Mouse (Mus musculus) intestine, embryonic 14.5 days (tissue): ENCODE measurements around the gene Cks2. TPM values are rescaled to one million over a fixed set of nuclear protein-coding genes. Genes with fewer than 3 reads are reported as not detected.
A peak's percentile ranks its signal among the peaks of the same experiment; 100 is the strongest.
"Not testable (repeated sequence)": the region's sequence is repeated elsewhere in the genome, so short reads cannot be mapped to it uniquely, and the experiment has no call there.

Experiments used
- ATAC-seq: fragments of 200-750 bp; cut with Nextera tagmentation; replicated peaks from 2 replicates; pipeline ENCODE4 v1.8.0; 2017; ENCODE audit warnings: low read depth, moderate number of reproducible peaks, moderate TSS enrichment, moderate library complexity; ENCODE audit not compliant: low FRiP score, low TSS enrichment
- DNase-seq: peaks from one replicate; pipeline ENCODE4 v3.0.0-alpha.2; 2018; ENCODE audit warnings: low spot score
- H3K27ac ChIP-seq: fragments of 300-500 bp; sonication (generic); 2 replicates; pipeline ENCODE4 v1.5.1; 2014; ENCODE audit warnings: low read depth, mild to moderate bottlenecking, control low read depth
- H3K27me3 ChIP-seq: fragments of 300-500 bp; sonication (generic); replicated peaks from 2 replicates; pipeline ENCODE4 v1.6.1; 2014; ENCODE audit warnings: low read length, control low read depth; ENCODE audit not compliant: control insufficient read depth, insufficient read depth
- H3K36me3 ChIP-seq: fragments of 300-500 bp; sonication (generic); 2 replicates; pipeline ENCODE4 v1.6.1; 2014; ENCODE audit warnings: low read length, control low read depth; ENCODE audit not compliant: control insufficient read depth, insufficient read depth
- H3K4me1 ChIP-seq: fragments of 300-500 bp; sonication (generic); replicated peaks from 2 replicates; pipeline ENCODE4 v1.6.1; 2014; ENCODE audit warnings: low read length, control low read depth, mixed read lengths; ENCODE audit not compliant: control insufficient read depth, insufficient read depth
- H3K4me2 ChIP-seq: fragments of 300-500 bp; sonication (generic); 2 replicates; pipeline ENCODE4 v1.6.1; 2014; ENCODE audit warnings: low read length
- H3K4me3 ChIP-seq: fragments of 300-500 bp; sonication (generic); 2 replicates; pipeline ENCODE4 v1.5.1; 2014; ENCODE audit warnings: low read depth, low read length, control low read depth, mixed read lengths
- H3K9ac ChIP-seq: fragments of 300-500 bp; sonication (generic); 2 replicates; pipeline ENCODE4 v1.6.1; 2014; ENCODE audit warnings: mild to moderate bottlenecking, low read length
- H3K9me3 ChIP-seq: fragments of 300-500 bp; sonication (generic); 2 replicates; pipeline ENCODE4 v1.6.1; 2016; ENCODE audit warnings: low read length, control low read depth; ENCODE audit not compliant: control insufficient read depth
- WGBS: fragments of 180-500 bp; shearing (Covaris S2); extraction: QIAGEN DNeasy Blood & Tissue Kit; methylation state at CpG from one replicate; pipeline ENCODE4 v1.1.7; 2014; 5-methylcytosine and 5-hydroxymethylcytosine counted together
- polyA plus RNA-seq: library from polyadenylated mRNA; unstranded; fragments of >200 nt; fragmentation: Nextera tagmentation; extraction: Ambion mirVana; gene quantifications from 2 replicates; pipeline ENCODE4 v1.2.1, GENCODE M21; 2014

The Cks2 gene
- polyA plus RNA-seq, 1 experiment from 2014 or later = 395 TPM

DNA sequence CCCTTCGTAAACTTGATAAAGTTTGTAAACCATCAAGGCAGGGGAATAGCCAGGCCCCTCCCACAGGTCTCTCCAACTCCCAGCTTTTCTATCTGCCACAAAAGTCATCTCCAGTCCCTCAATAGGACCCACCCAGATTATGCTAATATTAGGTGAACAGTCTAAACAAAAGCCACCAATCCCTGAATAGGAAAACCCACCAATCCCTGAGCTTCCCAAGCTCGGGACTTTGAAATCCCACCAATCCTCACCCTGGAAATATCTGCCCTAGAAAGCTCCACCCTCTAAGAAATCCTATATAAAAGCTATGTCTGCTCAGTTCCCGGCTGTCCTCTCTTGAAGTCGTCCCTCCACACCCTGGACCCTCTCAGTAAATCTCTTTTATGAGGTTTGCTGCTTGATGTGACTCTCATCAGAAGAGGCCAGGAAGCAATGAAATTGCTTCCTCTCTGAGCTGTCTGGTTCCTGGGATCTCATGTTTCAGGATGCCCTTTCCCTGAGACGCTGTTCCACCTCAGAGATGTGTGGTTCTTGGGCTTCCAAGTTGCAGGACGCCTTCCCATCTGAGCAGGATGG, 16.7 kb upstream of the Cks2 start:
- WGBS = 78% methylated on average over 6 of the region's 6 CpGs
- ATAC-seq = no peak

DNA sequence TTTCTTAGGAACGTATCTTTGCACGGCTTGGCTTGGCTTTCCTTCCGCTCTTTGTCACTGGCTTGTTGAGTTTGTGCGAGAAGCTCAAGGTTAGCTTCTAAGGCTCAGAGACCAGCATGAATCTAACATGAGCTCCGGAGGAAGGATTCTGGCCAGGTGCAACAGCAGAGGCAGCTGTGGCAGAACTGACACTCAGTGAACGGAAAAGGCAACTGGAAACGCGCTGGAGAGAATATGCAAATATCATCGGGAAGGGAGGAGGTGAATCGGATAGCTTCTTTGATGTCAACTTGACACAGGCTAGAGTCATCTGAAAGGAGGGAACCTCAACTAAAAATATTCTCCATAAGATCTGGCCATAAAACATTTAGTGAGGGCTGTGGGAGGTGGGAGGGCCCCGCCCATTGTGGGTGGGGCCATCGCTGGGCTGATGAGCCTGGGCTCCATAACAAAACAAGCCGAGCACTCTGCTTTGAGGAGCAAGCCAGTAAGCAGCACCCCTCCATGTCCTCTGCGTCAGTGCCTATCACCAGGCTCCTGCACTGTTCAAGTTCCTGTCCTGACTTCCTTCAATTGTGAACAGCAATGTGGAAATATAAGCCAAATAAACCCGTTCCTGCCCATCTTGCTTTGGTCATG, 13.6 kb upstream of the Cks2 start:
- Histone ChIP-seq H3K4me3 (no peak overlapping the region), H3K27ac (no peak overlapping the region), H3K9me3 (no peaks in the 10 kb centered on the region), H3K27me3 (no peaks in the 10 kb centered on the region), H3K9ac (no peak overlapping the region), H3K36me3 (no peaks in the 10 kb centered on the region), H3K4me2 (no peak overlapping the region), H3K4me1 (no peaks in the 10 kb centered on the region)
- no peak for DNase-seq
- no peak for ATAC-seq
- 78% methylated on average over 15 of the region's 15 CpGs for WGBS

More for the DNA sequence above, 16.7 kb upstream of the Cks2 start:
- no peak overlapping the region for H3K27ac ChIP-seq
- H3K36me3 ChIP-seq = no peaks in the 10 kb centered on the region
- no peaks in the 10 kb centered on the region for H3K27me3 ChIP-seq
- H3K9ac ChIP-seq = no peak overlapping the region
- no peak for DNase-seq
- no peaks in the 10 kb centered on the region for H3K4me1 ChIP-seq
- no peak overlapping the region for H3K4me3 ChIP-seq
- no peak overlapping the region for H3K4me2 ChIP-seq
- no peaks in the 10 kb centered on the region for H3K9me3 ChIP-seq

DNA sequence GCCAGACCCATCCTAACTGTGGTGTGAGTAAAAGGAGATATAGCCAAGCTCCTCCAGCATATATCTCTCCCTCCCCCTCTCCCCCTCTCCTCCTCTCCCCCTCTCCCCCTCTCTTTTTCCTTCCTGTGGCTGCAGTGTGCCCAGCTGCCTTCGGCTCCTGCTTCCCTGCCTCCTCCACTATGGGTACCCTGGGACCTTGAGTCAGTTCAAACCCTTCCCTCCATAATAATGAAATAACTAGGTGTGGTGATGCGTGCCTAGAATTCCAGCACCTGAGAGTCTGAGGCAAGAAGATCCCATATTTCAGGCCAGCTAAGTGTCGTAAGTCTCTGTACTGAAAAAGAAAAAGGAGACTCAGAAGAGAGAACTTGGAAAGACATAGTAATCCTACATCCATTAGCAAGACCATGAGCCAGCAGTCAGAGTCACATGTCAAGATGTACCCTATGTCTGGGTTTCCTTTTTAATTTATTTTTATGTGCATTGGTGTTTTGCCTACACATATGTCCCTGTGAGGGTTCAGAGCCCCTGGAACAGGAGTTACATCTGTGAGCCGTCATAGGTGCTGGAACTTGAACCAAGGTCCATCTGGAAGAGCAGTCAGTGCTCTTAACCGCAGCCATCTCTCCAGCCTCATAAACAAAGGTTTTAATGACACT, 12.3 kb upstream of the Cks2 start:
- no peak overlapping the region for H3K4me3 ChIP-seq
- H3K27me3 ChIP-seq = no peaks in the 10 kb centered on the region
- H3K4me2 ChIP-seq = no peak overlapping the region
- no peaks in the 10 kb centered on the region for H3K4me1 ChIP-seq
- DNase-seq = no peak
- 70% methylated on average over 5 of the region's 5 CpGs for WGBS
- H3K9me3 ChIP-seq = no peaks in the 10 kb centered on the region
- H3K36me3 ChIP-seq = no peaks in the 10 kb centered on the region
- no peak overlapping the region for H3K9ac ChIP-seq
- ATAC-seq = no peak
- no peak overlapping the region for H3K27ac ChIP-seq

DNA sequence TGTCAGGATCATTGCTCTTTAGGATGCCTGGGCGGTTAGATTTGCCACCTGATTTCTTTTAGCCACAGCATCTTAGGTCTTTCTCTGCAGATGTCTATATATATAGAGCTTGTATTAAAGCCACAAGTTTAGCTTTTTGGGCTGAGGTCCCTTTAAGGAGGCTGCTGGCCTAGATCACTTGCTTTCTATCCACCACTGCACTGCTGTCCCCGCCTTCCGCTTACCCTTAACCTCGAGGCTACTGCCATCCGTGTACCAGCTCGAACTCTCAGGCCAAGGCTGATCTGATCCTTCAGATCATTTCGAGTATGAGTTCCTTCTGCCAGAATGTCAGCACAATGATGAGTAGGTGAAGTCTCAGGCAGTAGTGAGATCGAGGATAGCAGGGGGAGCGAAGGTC, 9.6 kb upstream of the Cks2 start:
- not testable (repeated sequence) for H3K9me3 ChIP-seq, H3K4me2 ChIP-seq, H3K4me3 ChIP-seq, H3K27me3 ChIP-seq, H3K9ac ChIP-seq, DNase-seq, H3K4me1 ChIP-seq, ATAC-seq, H3K36me3 ChIP-seq, H3K27ac ChIP-seq
- WGBS = 93% methylated on average over 2 of the region's 9 CpGs

DNA sequence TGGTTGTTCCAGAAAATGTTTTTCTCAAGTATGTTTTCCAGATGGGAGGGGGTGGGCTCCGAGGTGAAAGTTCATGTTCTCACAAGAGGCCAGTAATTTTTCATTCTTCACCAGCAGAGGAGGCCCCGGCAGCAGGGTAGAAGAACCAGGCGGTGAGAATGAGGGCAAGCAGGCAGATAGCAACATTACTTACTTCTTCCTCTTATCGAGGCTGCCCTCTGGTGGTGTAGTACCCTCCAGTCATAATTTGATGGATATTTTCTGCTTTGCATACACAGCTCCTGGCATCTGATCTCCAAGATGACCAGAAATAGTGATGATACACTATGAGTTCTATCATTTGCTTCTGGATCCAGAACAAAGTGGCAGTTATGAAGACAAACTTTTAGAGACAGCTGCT, 6.1 kb upstream of the Cks2 start:
- 78% methylated on average over 4 of the region's 4 CpGs for WGBS
- no peak overlapping the region for H3K4me3 ChIP-seq
- no peak overlapping the region for H3K27ac ChIP-seq
- DNase-seq (no peak), ATAC-seq (no peak)
- H3K9me3 ChIP-seq = no peaks in the 10 kb centered on the region
- H3K4me1 ChIP-seq = no peaks in the 10 kb centered on the region
- no peaks in the 10 kb centered on the region for H3K27me3 ChIP-seq
- no peak overlapping the region for H3K9ac ChIP-seq
- H3K36me3 ChIP-seq = no peaks in the 10 kb centered on the region
- no peak overlapping the region for H3K4me2 ChIP-seq

DNA sequence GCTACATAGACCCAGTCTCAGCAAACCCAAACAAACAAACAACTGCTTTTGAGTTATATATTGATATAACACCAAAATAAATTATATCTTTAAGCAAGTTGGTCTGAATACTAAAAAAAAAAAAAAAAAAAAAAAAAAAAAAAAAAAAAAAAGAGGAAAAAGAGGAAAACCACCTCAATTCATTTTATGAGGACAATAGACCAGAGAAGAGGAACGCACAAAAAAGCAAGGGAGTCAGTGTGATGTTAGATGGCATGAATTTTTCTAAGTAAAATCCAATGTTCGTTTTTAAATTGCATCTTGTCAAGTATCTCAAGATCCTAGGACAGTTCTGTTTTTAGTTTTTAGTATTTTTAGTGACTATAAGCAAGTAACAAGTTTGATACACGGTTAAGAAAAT, 3.6 kb upstream of the Cks2 start:
- Histone ChIP-seq H3K9ac (no peak overlapping the region), H3K27me3 (no peaks in the 10 kb centered on the region), H3K4me2 (no peak overlapping the region), H3K36me3 (no peaks in the 10 kb centered on the region), H3K27ac (no peak overlapping the region), H3K9me3 (no peaks in the 10 kb centered on the region), H3K4me3 (no peak overlapping the region), H3K4me1 (peaks cover under 1% of the 10 kb centered on the region; the same call in 1 of the 2 replicates)
- DNase-seq (no peak), ATAC-seq (no peak)
- 90% methylated on average over 3 of the region's 3 CpGs for WGBS

DNA sequence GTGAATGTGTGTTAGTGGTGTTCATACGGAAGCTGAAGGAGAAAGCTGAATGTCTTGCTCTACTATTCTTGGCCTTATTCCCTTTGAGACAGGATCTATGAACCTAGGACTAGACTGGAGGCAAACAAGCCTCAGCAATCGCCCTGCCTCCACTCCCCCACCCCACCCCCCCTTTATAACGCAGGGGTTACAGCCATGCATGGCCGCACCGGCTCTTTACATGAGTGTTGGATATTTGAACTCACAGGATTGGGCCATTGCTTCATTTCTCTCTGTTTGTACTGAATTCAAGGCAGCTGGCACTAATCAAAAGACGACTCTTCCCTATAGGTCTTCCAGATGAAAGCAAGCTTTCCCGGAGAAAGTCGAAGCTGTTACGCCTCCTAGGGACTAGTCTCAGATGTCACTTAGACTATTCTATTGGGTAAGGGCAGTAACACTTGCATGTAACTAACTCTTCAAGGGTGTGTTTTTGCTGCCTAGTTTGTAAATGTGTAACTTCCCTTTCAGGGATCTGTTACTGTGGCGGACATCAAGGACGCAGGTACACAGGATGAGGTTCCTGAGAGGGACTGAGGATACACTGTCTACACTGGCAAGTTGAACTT, 2.8 kb upstream of the Cks2 start:
- WGBS = 34% methylated on average over 11 of the region's 11 CpGs
- Histone ChIP-seq H3K4me2 (0 out of 2 replicates have a peak overlapping the region, but pooled peaks have one; percentile 23), H3K9me3 (no peaks in the 10 kb centered on the region)

DNA sequence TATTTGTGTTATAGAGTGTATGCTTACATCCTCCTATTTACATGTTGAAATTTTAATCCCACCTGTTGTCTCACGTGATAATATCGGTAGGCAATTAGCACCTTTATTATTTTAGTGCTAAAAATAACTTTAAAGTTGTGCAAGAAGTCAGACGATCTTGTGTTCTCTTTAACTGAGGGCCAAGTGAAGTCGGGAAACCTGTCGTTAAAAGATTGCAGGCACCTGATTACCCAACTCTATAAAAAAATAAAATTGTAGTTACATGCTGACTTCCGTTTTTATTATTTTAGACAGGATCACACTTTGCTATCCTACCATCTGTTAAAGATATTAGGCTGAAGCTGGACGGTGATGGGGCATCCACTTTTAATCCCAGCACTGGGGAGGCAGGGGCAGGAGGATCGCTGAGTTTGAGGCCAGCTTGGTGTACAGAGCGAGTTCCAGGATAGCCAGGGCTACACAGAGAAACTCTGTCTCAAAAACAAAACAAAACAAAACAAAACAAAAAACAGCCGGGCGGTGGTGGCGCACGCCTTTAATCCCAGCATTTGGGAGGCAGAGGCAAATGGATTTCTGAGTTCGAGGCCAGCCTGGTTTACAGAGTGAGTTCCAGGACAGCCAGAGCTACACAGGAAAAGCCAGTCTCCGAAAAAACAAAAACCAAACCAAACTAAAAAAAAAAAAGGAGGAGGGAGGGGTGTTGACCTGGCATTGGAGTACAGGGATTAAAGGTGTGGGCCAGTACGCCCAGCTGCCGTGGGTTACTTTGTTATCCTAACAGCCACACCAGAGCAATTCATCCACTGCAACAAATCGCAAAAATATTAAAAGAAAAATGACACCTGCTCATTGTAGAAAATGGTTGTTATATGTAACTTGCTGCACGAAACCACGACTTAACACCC, 856 bp upstream of the Cks2 start:
- no peaks in the 10 kb centered on the region for H3K9me3 ChIP-seq
- peak overlapping the region; percentile 50 for H3K9ac ChIP-seq
- DNase-seq = peak; percentile 53
- WGBS = 48% methylated on average over 20 of the region's 20 CpGs
- 0 out of 2 replicates have a peak, but pooled peaks cover under 1% of the 10 kb centered on the region for H3K36me3 ChIP-seq
- H3K4me2 ChIP-seq = peak overlapping the region; percentile 67
- H3K27ac ChIP-seq = peak overlapping the region; percentile 70; the same call in 1 of the 2 replicates
- H3K4me3 ChIP-seq = peak overlapping the region; percentile 64
- ATAC-seq = peak; percentile 9; the same call in 1 of the 2 replicates
- peaks cover 14% of the 10 kb centered on the region for H3K4me1 ChIP-seq
- no peaks in the 10 kb centered on the region for H3K27me3 ChIP-seq

More for the DNA sequence above, 2.8 kb upstream of the Cks2 start:
- Histone ChIP-seq H3K36me3 (no peaks in the 10 kb centered on the region), H3K9ac (no peak overlapping the region), H3K27ac (no peak overlapping the region), H3K4me1 (peaks cover 9% of the 10 kb centered on the region), H3K4me3 (no peak overlapping the region), H3K27me3 (no peaks in the 10 kb centered on the region)
- DNase-seq (no peak), ATAC-seq (no peak)
